Mouse (Mus musculus) frontal cortex, adult (tissue): Measurements from ENCODE around the gene Unc13d.
"Not testable (repeated sequence)": the region's sequence is repeated elsewhere in the genome, so short reads cannot be mapped to it uniquely, and the experiment has no call there.

Source experiments
- ATAC-seq: cut with Nextera tagmentation; 2 replicates; pipeline ENCODE4 v1.9.2; 2017; ENCODE audit warnings: mild to moderate bottlenecking, moderate library complexity, mixed read lengths; ENCODE audit not compliant: low TSS enrichment

Unc13d gene

DNA sequence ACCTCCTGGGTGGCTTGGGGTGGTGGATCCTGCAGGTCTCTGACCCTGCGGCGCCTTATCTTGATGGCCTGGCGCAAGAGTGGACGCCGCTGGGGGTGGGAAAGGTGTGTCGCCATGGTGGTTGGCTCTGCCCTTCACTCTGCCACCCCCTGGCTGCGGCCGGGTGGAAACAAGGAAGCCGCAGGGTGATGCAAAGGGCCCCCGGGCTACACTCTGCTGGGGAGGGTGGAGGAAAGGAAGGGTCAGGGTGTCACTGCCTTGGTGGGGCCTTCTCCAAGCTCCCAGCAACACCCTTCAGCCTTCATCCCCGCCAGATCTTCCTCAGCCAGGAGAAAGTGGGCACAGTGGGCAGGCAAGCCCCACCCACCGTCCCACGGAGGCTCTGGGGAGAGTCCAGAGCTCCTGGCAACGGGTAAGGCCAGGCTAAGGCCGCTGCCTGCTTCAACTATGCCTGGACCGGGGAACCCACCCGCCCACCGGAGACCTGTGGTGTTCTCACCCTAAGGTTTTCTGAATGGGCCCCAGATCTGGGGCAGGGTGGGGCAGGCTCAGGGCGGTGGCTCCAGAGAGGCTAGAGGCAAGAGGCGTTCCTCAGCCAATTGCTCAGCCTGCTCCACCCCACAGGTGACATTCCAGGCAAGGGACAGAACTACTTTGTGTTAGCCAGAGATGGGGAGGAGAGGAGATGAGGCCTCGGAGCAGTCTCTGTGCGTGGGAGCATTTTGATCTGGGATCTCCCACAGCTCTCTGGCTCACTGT is at the start of gene Unc13d:
TSS of gene Unc13d (minus strand) at position 516 of the 759 bp plus-strand sequence.
- peak; percentile 39; the same call in 1 of the 2 replicates for ATAC-seq

DNA sequence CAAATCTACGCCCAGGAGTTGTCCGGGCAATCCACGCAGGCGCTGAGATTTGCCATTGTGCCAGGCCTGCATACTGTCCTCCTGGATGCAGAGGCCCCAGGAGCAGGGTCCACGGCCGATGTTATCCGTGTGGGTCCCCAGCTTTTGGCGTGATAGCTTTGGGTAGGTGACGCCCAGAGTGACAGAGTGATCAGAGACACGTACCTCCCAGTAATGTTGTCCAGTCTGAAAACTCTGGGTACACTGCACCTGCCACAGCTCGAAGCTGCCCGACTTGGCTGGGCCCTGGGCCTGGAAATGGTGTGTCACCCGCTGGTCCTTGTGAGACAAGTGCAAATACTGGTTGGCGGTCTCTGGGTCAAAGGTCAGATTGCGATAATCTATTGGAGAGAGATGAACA is 48.5 kb upstream of the Unc13d start:
- no peak for ATAC-seq

DNA sequence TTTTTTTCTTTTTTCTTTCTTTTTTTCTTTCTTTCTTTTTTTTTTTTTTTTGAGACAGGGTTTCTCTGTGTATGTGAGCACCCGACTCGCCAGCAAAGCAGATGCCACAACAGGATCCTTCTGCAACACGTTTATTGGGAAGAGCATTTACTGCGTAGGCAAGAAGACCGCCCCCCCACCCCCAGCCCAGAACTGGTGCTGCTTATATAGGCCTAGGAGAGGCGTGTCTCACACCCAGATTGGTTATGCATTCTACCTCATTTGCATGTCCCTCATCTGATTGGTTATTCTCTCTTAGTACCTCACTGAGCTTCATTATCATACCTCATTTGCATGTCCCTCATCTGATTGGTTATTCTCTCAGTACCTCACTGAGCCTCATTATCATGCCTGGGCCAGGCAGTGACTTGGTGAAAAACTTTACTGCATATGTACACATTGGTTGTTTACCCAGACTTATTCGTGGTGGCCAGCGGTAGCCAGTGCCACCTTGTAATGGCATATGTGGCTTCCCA is 44.0 kb upstream of the Unc13d start:
- ATAC-seq, result not testable (repeated sequence)

DNA sequence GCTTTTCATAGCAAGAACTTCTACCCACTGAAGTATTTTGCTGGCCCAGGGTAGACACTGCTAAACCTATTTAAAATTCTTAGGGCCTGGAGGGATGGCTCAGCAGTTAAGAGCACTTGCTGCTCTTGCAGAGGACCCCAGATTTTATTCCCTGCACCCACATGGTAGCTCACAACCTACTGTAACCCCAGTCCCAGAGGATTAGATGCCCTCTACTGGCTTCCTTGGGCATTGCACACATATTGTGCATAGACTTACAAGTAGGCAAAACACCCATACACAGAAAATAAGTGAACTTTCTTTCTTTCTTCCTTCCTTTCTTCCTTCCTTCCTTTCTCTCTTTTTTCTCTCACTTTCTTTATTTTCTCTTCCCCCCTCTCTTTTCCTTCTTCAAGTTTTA is 40.1 kb upstream of the Unc13d start:
- ATAC-seq, result no peak

DNA sequence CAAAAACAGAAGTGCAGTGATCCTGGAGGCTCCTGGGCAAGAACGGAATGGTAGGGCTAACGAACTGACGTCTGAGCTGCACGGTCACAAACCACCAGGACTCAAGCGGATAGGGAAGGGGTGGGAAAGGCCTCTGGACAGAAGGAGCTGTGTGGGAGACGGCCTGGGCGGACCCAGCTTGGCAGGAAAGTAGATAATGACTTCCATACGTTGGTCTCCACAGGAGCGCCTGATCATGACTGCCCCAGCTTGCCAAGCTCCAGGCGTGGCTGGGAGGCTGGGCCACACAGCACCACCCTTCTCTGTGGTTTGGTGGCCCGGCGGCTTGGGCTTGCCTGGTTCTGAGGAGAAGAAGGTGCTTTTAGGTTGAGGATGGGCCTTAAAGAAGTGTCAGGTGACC is 39.5 kb upstream of the Unc13d start:
- no peak for ATAC-seq

DNA sequence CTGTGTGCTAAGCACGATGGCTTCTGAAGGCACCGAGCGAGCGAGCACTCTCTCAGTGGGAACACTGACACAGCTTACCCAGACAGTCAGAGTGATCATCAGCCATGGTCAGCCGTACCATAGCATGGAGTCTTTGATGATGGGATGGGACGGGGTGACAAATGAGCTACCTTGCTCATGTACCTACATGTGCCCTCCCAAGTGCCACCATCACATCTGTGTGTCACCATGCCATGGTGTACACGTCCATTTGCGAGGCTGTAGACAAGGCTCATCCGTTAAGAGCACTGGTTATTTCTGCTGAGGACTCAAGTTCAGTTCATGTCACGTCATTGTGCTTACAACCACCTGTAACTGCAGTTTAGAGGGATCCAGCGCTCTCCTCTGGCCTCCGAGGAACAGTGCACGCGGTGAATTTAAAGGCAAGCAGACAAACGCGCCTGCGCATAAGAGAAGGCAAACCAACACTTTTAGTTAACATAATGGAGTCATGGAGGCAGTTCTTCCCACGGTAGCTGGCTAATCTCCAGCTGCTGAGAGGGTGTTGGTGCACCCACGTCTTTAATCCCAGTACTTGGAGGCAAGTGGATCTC is 33.9 kb upstream of the Unc13d start:
- no peak for ATAC-seq

DNA sequence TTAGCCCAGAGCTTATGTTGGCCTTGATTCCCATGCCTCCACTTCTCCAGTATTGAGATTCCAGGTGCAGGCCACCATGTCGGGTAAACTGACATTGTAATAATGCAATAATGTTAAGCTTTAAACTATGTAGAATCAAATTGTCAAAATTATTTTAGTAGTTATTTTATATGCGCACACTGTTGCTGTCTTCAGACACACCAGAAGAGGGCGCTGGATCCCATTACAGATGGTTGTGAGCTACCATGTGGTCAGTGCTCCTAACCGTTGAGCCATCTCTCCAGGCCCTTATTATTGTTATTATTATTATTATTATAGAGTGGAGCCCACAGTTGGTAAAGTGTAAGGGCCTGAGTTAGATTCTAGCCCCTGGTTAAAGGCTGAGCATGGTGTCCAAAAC is 33.3 kb upstream of the Unc13d start:
- ATAC-seq, result no peak

DNA sequence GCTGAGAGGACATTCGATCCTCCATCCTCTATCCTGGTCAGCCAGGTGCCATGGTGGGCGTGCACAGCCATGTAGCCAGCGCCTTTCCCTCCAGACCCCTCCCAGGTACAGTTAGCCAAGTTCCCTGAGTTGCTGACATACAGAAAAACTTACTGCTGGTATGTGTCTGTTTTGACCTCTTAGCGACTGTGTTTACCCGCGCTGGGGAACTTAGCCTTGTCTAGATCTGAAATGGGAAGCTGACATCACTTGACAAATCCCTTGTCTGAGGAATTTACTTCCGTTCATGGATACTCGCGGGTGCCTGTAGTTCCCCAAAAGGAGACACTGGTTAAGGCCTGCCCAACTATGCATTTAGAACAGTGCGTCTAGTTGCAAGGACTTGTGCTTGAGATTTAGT is 32.8 kb upstream of the Unc13d start:
- ATAC-seq, result no peak

DNA sequence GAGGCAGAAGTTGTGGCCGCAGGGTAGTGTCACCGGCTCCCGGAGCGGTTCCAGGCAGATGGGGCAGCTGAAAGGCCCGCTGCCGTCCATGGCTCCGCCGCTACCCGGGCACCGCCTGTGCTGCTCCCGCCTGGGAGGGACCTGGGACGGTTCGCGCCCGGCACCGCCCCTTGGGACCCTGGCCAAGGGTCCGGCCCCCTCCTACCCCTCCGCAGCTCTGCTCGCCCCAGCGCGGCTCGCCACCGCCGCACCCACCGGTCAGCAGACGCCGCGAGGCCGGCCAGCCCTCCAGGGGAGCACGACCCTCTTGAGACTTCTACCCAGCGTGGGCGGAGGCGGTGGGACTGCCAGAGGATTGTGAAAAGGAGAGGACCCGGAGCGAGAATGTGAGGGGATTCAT is 32.4 kb upstream of the Unc13d start:
- ATAC-seq, result no peak

DNA sequence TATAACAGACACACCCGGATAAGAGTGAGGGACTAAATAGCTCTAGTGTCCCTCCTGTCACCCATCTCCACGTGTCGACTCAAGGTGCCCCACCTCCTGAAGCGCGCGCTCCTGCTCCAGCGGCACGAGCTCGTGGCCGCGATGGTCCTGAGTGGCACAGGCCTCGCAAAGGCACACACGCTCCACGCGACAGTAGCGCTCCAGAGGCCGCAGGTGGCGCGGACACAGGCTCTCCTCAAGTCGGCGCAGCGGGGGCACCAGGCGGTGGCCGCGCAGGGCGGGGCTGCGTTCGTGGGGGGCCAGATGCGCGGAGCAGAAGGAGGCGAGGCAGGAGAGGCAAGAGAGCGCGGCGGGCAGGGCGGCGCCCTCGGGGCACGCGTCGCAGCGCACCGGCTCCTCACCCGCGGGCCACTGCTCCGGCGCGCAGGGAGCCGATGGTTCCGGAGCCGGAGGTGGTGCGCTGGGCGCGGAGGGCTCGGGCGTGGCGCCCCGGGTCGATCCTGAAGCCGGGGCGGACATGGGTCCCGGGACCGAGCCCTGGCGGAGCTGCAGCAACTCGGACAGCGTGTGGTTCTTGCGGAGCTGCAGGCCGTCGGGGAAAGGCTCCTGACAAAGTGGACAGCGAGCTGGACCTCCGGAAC is 31.8 kb upstream of the Unc13d start:
- ATAC-seq, result no peak

DNA sequence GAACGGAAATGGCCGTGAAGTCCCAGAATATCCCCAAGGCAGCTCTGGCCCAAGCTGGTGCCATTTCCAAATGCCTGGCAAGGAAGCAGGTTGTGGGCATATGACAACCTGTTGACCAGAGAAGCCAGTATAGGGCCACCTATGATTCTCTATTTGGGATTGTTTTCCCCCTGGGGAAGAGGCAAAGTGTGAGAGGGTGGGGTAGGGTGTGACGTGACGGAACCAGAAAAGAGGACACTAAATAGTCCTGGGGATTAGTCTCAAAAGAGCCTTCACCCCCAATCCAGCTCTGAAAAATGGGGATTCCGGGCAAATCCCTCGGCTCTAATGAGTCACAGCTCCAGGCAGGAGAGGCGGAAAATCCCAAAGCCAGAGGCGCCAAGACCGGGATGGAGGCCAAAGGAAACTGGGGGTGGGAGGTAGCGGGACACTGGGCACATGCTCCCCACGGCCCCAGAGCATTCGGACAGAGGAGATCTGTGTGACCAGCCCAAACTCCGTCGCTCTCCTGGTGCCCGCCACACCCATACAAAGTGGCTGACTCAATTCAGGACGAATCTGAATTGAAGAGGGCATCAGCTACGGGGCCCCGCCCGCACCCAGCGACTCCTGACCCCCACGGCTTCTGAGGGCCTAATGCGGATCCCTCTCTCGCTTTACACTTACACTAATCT is 30.8 kb upstream of the Unc13d start:
- no peak for ATAC-seq

DNA sequence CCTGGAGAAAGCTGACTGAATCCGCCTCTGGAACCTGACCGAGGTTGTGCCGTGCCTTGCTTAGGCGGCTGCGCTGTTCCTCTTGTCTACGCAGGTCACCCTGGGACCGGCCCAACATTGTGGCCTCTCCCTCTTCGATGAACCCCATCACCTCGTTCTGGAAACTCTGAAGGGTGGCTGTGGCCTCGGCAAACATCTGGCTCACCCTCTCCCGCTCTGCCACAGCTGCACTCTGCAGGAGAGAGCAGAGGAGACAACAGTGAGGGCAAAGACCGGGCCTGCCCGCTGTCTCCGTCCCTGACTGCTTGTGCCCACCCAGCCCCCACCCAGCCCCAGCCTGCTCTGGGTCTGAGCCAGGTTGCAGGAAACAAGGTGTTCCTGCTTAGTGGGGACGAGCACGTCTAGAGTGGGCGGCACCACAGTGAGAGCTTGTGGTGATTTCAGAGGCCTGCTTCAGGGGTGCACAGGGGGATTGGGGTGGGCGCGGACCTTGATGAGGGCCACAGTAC is 30.1 kb upstream of the Unc13d start:
- no peak for ATAC-seq

DNA sequence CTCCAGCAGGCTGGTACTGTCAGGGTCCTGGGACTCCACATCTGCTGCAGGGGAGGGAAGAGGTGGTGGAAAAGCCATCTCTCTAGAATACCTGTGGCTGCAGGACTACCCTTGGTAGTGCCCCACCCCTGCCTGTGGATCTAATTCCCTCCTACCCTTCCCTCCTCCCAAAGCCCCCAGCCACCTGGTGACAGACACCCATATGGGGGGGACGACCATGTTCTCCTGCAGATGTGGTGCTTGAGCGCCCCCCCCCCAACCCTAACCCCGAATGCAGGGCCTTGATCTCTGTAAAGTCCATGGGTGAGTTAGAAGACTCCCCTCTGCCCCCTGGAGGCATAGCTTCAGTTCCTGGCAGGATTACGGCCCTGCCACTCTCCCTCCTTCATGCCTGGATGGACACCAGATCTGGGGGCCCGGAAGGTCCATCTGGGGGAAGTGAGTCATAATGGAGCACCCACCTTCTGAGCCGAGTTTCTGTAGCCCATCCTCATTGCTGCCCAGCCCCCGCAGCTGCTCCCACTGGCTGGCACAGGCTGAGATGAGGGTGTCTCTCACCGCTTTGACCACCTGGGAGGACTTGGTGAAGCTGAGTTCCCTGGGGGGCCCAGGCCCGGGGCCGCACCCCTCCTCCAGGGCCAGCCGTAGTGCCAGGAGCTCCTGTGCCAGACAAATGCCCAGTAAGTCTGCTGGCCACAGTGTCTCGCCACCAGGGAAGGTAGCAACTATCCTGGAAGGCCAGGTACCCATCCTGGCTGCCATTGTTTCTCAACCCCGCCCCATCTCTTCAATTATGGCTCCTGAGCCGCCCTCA is 29.4 kb upstream of the Unc13d start:
- ATAC-seq, result no peak

DNA sequence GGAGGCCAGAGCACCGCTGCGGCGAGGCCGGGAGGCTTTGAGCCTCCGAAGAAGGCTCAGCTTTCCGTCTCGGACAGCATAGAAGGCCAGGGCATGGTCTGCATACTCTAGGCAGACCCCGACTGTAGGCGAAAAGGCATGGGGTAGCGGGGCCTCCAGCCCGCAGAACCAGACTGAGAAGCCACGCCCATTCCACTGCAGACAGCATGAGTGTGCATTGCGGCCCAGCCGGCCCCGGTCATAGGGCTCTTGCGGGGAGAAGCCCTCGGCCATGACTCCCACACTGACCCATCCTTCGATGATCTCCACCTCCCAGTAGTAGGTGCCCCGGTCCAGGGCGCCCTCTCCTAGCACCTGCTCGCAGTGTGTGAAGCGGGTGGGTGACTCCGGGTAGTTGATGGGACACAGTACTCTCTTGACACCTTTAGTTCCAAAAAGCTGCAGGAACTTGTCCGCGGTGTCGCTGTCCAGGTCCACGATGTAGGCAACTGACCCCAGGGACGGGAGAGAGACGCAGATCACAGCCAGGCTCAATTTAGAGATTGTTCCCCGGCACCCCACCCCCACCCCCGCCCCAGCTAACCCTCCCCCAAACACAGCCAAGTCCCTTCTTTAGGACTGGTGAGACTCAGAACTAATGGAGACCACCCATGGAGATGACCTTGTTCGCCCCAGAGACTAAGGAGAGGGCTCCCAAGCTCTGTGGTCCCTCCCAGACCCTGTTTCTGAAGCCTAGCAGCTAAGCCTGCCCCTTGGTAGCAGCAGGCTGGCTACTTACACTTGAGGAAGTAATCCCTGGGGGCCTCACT is 28.6 kb upstream of the Unc13d start:
- no peak for ATAC-seq

DNA sequence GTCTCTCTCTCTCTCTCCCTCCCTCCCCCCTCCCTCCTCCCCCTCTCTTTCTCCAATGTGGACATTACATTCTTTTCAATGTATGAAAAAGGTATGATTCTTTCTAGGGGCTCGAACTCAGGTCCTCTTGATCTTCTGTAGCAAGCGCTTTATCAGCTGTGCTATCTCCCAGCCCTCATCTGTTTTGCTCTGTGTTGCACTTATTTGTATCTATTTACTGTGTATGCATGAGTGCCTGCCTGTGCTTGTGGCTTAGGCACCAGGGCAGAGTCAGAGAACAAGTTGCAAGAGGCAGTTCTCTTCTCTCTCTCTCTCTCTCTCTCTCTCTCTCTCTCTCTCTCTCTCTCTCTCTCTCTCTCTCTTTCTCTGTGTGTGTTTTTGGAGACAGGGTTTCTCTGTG is 27.3 kb upstream of the Unc13d start:
- no peak for ATAC-seq

DNA sequence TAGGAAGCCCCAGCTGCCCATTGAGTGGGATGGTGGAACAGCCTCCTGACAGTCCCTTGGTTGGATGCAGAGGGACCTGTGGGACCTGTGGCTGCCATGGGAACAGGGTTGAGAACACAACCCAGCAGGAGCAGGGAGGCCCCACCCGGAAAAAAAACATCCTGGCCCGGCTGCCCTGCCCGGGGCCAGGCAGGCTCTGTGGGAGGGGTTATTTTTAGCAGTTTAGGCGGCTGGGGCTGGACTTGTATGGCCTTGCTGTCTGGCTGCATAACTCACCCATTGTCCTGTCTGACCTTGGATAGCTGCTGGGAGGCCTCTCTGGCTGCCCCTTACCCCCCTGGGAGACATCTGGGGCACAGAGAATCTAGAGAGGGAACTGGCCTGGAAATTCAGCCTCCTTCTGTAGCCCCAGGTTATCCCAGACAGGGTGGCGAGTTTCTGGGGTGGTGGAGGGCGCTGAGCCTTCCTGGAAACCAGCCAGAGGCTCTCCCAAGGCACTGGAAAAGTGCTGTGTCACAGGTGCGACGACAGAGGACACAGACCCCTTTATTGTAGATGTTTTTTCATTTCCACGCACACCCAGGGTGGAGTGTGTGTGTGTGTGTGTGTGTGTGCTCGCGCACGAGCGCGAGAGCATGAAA is 26.4 kb upstream of the Unc13d start:
- ATAC-seq, result peak; percentile 27; the same call in 1 of the 2 replicates

DNA sequence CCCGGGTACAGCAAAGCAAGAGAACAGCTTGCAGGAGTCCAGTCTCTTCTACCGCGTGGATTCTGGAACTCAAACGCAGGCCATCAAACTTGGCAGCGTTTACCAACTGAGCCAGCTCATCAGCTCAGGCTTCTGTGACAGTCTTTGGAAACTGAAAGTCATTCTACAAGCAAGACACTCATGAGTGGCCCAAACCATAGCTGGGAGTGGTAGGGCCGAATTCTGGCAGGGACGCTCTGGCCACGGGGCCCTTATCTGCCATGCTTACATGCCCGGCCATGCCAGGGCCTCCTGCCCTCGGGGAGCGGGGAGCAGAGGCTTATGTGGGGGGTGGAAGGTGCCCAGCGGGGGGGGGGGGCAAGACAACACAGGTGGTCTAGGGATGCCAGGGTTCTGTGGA is 25.8 kb upstream of the Unc13d start:
- no peak for ATAC-seq

DNA sequence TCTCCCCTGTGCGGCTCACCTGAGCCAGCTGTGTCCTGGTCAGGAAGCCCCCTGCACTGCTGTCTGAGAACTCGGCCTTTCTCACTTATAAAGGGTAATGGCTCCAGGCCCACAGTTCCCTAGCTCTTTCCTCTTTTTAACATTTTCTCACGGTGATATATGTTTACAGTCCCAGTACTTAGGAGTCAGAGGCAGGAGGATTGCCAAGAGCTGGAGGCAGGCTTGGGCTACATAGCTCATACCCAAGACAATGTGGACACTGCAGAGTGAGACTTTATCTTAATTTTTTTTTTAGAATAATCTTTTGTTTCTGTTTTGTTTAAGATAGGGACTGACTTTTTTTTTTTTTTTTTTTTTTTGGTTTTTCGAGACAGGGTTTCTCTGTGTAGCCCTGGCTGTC is 24.7 kb upstream of the Unc13d start:
- no peak for ATAC-seq

DNA sequence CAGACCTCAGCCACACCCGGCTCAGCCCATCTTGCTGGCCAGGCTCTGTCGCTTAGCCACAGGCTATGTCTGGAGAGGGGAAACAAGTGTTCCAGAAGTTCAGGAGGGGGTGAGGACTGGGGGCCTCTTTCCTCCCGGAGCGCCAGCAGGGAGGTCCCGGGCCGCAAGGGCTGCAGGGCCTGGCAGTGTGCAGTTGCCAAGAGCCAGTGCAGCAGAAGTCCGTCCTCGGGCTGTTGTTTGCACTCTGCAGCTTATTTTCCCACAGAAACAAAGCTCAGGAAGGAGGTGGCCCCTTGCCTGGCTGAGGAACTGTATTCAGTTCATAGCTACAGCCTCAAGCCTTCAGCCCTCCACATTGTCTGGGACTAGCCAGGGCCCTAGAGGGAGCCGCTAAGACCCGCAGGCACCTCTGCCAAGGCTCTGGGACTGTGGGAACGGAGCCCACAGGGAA is 24.2 kb upstream of the Unc13d start:
- ATAC-seq, result no peak

DNA sequence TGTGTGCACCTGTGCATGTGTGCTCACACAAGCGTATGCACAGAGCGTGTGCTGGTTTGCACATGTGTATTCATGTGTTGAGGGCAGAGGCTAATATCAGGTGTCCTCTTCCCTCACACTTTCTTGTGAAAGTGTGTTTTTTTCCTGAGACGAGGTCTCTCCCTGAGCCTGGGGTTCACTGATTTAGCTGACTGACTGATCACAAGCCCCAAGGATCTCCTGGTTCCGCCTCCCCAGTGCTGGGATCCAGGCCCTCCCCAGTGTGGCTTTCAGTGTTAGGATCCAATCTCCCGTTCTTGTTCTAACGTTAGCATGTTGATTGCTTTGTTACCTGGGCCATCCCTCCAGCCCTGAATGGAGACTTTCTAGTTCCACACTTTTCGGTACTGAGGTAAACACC is 23.1 kb upstream of the Unc13d start:
- ATAC-seq, result no peak
